Mouse (Mus musculus): ENCODE measurements around the gene Map3k4.

Map3k4 gene

GRCm38 (mm10) chr17:12224145-12224544 lies 94.5 kb downstream of the Map3k4 start:
- no peak for DNase-seq (ENCODE audit: low spot score)

DNA sequence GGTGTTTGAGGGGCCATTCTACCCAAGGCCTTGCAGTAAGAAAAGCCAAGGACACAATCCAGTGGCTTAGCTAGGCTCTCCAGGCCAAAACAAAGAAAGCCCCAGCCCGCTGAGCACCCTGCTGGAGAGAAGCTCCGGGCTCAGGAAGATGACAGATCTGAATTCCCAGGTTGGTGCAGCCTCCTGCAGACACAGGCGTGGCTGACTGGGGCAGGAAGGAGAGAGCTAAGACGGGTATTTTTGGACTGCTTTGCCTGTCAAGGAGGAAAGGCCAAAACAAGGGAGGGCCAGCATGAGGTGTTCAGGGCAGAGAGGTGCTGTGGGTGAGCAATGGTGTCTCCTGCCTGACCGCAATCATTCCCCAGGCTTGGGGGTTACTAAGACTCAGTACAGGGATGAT lies 94.9 kb downstream of the Map3k4 start:
- DNase-seq (ENCODE audit: low spot score): no peak

GRCm38 (mm10) chr17:12221926-12222325 lies 96.7 kb downstream of the Map3k4 start:
- DNase-seq (ENCODE audit: low spot score): no peak

GRCm38 (mm10) chr17:12216224-12216623 lies 102.4 kb downstream of the Map3k4 start:
- no peak for DNase-seq (ENCODE audit: low spot score)

- DNase-seq (ENCODE audit: low spot score): no peak
Observed at GRCm38 (mm10) chr17:12213430-12213829, 105.2 kb downstream of the Map3k4 start.

DNA sequence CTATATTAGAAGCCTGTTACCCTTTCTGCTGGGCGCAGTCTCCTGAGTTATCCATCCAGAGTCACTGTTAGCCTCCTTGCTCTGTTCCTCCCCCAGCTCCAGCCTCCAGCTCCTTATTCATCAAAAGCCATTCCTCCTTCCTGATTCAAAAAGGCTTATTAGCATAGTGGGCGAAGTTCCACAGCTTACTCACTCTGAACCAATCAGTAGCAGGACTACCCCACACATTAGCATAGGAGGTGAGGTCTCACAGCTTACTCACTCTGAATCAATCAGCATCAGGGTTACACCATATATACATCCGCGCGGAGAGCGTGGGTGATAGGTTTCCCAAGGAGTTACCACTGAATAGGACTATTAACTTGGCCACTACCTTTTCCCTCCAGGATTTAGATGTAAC lies 106.3 kb downstream of the Map3k4 start:
- DNase-seq (ENCODE audit: low spot score): no peak

DNA sequence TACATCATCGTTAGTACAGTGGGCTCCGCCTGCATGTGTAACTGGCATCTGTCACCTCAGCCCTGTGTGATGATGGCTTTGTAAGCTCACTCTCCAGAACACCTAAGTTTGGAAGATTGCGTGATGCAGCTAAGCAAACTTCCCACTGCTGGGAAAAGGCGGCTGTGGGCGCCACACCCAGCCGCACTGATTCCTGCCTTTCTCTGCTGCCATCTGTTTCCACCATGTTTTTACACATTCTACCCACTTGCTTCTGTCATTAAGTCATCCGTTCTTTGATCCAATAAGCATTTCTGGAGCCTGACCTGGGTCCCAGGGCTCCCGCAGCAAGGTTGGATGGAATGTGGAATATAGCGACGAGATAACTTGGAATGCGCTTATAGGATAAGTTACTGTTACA lies 106.7 kb downstream of the Map3k4 start:
- DNase-seq (ENCODE audit: low spot score): no peak

DNA sequence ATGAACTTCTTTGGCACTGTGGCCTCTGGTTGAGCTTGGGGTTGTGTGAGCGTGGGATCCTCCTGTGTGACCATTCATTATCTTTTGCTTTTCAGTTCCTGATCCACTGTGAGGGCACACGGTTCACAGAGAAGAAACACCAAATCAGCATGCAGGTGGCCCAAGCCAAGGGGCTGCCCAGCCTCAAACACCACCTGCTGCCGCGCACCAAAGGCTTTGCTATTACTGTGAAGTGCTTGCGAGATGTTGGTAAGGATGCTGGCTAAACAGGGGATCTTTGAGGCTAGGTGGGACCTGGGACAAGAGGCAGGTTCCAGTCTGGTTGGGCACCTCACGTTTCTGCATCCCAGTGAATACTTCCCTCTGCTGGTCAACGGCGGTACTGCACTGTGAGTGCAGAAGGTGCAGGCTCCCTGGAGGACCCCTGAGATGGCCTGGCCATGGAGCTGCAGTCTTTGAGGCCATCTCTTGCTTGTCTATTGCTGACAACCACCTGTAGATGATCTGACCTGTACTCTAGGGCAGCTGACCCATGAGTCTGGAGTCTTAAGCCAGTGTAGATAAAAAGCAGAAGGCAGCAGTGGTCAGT lies 108.0 kb downstream of the Map3k4 start:
- peak; percentile 88 for DNase-seq (ENCODE audit: low spot score)

- DNase-seq (ENCODE audit: low spot score): no peak
Observed at GRCm38 (mm10) chr17:12209481-12209880, 109.1 kb downstream of the Map3k4 start.

- no peak for DNase-seq (ENCODE audit: low spot score)
Observed at GRCm38 (mm10) chr17:12207022-12207548, 111.5 kb downstream of the Map3k4 start.

- DNase-seq (ENCODE audit: low spot score): no peak
Observed at GRCm38 (mm10) chr17:12206248-12206647, 112.3 kb downstream of the Map3k4 start.

DNA sequence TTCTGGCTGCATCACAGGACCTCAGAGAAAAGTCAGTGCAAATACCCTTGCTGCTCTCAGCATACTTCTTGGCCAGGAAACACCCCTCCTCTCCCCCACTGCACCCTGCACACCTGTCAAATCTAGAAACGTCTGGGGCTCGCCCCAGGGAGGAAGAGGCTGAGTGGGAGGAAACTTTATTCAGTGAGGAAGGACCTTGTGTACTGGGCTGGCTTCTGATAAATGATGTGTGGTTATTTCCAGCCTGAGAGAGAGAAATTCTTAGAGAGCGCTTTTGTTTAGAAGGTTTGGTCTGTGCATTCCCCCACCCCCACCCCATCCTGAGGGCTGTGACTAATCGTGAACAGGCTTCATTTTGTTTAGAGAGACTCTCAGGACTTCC lies 112.9 kb downstream of the Map3k4 start:
- DNase-seq (ENCODE audit: low spot score): no peak

- no peak for DNase-seq (ENCODE audit: low spot score)
Observed at GRCm38 (mm10) chr17:12205015-12205693, 113.4 kb downstream of the Map3k4 start.

DNA sequence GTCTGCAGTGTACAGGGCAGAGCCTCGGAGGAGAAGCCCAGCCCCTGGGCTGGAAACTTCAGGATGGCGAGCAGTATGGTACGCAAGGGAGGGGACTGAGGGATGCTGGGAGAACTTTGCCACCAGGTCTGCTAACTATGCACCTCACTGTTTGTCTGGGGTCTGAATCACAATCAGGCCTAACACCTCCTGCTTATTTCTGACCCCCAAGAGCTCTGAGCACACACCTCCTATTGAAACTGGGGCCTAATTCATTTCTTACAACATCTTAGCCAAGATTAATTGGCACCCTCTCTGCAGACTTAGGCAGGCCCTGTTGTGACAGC lies 113.9 kb downstream of the Map3k4 start:
- DNase-seq (ENCODE audit: low spot score): no peak

GRCm38 (mm10) chr17:12204246-12204645 lies 114.3 kb downstream of the Map3k4 start:
- DNase-seq (ENCODE audit: low spot score): no peak

GRCm38 (mm10) chr17:12203414-12203897 lies 115.1 kb downstream of the Map3k4 start:
- no peak for DNase-seq (ENCODE audit: low spot score)

DNA sequence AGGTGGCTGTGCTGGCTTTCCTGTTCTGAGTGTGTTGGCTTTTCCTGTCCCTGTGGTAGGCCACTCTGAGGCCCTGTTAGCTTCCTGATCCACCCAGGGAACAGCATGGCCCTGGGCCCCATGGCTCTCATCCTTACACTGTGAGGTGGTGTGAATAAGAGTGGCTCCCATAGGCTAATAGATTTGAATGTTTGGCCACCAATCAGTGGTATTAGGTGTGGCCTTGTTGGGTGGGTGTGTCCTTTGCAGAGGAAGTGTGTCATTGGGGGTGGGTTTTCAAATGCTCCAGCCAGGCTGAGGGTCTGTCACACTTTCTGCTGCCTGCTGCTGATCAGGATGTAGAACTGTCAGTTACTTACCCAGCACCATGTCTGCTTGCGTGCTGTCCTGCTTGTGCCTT lies 117.5 kb downstream of the Map3k4 start:
- DNase-seq (ENCODE audit: low spot score): no peak

DNA sequence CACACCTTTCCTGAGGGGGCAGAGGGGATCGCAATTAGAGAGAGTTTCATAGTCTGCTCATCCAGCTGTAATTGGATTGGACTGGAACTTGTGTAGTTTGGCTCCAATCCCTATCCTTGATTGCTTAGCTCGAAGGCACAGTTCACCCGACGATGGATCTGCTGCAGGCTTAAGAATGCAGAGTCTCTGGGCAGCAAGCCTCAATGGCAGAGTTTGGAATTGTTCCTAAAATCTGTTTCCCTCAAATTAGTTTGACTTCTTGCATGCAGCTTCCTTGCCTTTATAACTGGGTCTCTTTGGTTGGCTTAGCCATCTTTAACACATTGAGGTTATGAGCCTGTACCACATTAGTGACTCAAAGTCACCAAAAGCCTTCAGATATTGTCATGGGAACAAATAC lies 118.7 kb downstream of the Map3k4 start:
- no peak for DNase-seq (ENCODE audit: low spot score)

DNA sequence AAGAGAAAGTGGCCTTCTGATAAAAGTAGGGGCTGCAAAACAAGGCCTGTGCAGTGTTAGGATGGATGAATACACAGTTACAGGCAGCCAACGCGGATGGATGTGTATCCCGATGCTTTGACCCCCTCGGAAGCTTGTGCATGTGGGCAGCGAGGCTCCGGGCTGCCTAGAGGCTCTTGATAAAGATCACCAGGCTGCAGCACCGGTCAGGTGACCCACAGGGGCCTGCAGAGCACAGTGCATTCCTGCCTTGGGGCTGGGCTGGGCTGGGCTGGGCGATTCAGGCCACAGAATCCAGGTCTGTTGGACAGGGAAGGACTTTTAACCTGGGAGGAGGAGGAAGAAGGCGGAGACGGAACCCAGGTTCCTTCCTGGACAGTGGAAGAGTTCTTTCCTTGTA lies 123.0 kb downstream of the Map3k4 start:
- DNase-seq (ENCODE audit: low spot score): peak; percentile 67

DNA sequence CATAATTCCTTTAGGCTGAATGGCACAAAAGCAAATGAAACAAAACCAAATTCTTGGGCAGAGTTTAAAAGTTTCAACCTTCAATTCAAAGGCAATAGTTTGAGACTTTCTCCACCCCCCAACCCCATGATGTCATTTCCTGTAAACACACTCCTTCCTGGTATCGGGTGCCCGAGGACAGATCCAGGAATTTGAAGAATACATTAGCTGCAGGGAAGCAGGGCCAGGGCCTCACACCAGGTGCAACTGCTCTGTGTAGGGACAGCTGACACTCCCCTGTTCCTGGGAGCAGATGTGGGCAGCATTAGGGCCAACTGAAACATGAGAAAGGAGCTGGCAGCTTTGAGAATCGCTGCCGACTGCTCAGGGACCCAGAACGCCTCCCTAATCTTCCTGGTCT lies 123.5 kb downstream of the Map3k4 start:
- peak; percentile 25 for DNase-seq (ENCODE audit: low spot score)

DNA sequence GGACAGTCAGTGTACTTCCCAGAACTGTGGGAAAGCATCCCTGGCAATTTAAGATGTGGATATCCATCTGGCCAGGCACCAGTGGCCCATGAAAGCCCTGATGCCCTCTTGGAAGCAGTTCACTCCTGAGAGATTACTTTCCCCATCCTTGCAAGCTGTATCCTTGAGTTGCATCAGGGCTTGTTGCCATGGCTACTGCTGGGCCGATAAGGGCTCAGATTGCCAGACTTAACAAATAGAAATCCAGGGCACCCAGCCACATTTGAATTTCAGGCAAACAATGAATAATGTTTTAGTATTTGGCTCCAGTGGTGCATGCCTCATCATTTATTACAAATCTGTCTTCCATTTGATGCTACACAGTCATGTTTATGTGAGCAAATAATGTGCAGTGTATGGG lies 130.8 kb downstream of the Map3k4 start:
- peak; percentile 46 for DNase-seq (ENCODE audit: low spot score)

DNA sequence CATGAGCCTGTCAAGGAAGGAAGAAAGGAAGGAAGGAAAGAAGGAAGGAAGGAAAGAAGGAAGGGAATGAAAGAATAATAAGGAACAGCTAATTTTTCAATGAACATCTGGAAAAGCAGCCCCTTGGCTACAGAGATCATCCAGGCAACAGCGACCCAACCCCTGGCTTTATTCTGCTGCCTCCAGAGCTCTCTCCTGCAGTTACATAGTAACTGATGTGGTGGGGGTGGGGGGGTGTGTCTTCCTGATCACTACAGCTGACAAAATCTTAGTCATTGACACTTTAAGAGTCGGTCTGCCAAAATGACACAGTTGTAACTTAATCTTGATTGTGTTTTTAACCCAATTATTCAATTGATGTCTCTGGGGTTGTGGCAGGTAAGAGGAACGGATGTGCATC lies 132.3 kb downstream of the Map3k4 start:
- DNase-seq (ENCODE audit: low spot score): no peak

DNA sequence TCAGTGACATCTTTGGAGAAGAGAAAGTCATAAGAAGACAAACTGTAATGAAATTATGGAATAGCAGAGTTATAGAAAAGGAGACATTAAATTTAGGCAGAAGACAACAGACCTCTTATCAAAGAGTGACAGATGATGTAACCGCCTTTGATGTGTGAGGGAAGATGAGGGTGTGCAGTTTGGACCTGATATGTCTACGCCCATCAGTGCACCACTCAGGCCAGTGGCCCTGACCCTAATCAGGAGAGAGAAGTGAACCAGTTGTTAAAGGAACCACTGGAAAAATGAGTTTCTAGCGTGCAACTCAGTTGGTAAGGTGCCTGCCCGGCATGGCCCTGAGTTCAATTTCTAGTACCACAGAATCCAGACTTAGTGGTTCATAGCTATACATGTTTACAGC lies 132.7 kb downstream of the Map3k4 start:
- no peak for DNase-seq (ENCODE audit: low spot score)

DNA sequence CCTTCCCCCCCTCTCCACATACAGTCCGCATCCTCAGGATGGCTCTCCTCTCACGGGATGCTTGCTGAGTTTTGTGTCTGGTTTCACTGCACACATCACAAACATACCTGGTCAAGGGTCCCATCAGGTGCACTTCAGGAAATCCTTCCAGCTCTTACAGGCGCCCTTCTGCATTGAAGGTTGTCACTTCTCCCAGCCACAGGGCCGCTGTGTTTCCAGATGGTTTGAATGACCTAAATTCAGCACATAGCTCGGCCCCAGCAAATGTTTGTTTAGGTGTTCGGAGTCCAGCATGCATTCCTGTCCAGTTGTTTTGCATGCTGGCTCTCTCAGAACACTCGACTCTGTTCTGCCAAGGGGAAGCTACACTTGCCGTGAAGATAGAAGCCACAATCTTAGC lies 134.3 kb downstream of the Map3k4 start:
- no peak for DNase-seq (ENCODE audit: low spot score)

All from urinary bladder, postnatal 14 days (tissue).